Mouse (Mus musculus): ENCODE results near the gene Gpr62. TPM values are rescaled to one million over a fixed set of nuclear protein-coding genes. Genes with fewer than 3 reads are reported as not detected.

The Gpr62 gene
- polyA plus RNA-seq, 1 experiment from 2014 or later, result 0.15 TPM

DNA sequence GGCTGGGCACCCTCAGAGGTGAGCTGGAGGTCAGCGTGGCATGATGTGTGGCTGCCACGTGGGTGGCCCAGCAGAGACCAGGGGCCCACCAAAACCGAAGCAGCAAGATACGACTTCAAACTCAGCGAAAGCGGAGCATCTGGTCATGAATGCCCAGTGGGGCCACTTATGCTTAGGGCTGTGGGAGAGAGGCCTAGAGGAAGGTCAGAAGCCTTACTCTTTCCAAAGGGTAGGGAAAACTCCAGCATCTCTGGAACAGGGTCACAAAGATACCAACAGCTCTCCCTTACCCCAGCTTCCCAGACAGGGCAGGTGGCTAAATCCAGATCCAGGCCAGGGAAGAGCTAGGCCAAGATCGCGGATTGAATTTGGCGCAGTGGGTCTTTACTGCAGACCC is 8.6 kb downstream of the Gpr62 start:
- Histone ChIP-seq H3K36me3 (ENCODE audit: control insufficient read depth, insufficient read depth, low read length) (no peaks in the 10 kb centered on the region), H3K4me2 (replicated peaks; ENCODE audit: low read depth) (no peak overlapping the region), H3K9ac (ENCODE audit: low read length) (no peak overlapping the region), H3K4me3 (ENCODE audit: low read depth, low read length) (no peak overlapping the region), H3K27ac (replicated peaks) (peak overlapping the region; percentile 13; the same call in 1 of the 2 replicates), H3K27me3 (ENCODE audit: control insufficient read depth, insufficient read depth, low read length) (no peaks in the 10 kb centered on the region), H3K9me3 (ENCODE audit: control insufficient read depth, low read length) (no peaks in the 10 kb centered on the region), H3K4me1 (replicated peaks; ENCODE audit: control insufficient read depth, insufficient read depth) (peaks cover 12% of the 10 kb centered on the region; the same call in 1 of the 2 replicates)
- TF ChIP-seq EP300 (optimal IDR thresholded peaks at IDR 0.05) (no peak), CTCF (IDR thresholded peaks at IDR 0.05; ENCODE audit: low read depth) (no peak)
- DNase-seq (ENCODE audit: low spot score) (no peak), ATAC-seq (ENCODE audit: low FRiP score, low TSS enrichment) (no peak)
- WGBS, result 69% methylated on average over 9 of the region's 9 CpGs

DNA sequence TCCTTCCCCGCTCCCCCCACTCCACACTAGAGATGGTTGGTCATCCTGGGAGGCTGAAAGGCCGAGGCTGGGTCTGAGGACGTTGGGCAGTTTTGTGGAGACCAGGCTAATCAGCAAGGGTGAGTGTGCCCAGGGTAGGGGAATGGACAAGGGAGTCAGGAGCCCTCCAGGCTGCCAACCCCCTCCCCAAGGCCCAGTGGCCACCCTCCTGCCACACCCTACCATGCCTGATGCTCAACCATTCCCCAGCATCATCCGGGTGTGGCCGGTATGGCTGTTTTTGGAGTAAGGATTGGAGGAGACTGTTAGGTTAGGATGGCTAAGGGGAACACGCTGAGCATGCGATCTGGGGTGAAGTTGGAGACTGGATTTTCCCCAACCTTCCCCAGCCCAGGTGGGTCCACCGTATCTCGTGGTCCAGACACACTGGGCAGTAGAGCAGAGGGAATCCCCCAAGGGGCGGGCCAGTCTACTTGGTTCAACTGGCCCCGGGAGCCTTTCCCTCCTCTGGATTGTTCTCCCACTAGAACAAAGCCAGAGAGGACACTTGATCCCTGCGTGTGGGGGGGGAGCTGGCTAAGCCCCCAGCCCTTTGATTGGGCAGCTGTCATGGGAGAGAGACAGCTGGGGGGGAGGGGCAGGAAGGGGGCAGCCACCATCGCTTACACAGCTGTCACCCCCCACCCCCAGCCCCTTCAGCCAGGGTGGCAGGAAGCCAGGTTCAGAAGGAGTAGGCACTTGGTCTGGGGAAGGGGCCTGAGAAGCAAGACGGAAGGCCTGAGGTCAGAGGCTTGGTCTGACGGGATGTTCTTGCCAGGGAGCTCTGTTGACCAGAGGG is 9.2 kb downstream of the Gpr62 start:
- no peak overlapping the region for H3K4me3 ChIP-seq (ENCODE audit: low read depth, low read length)
- 44% methylated on average over 15 of the region's 15 CpGs for WGBS
- ATAC-seq (ENCODE audit: low FRiP score, low TSS enrichment), result no peak
- H3K4me2 ChIP-seq (replicated peaks; ENCODE audit: low read depth), result no peak overlapping the region
- H3K9ac ChIP-seq (ENCODE audit: low read length), result 0 out of 2 replicates have a peak overlapping the region, but pooled peaks have one; percentile 27
- no peaks in the 10 kb centered on the region for H3K27me3 ChIP-seq (ENCODE audit: control insufficient read depth, insufficient read depth, low read length)
- no peaks in the 10 kb centered on the region for H3K36me3 ChIP-seq (ENCODE audit: control insufficient read depth, insufficient read depth, low read length)
- peaks cover 12% of the 10 kb centered on the region; the same call in 1 of the 2 replicates for H3K4me1 ChIP-seq (replicated peaks; ENCODE audit: control insufficient read depth, insufficient read depth)
- peak overlapping the region; percentile 30; the same call in 1 of the 2 replicates for H3K27ac ChIP-seq (replicated peaks)
- no peak for DNase-seq (ENCODE audit: low spot score)
- TF ChIP-seq CTCF (IDR thresholded peaks at IDR 0.05; ENCODE audit: low read depth) (no peak), EP300 (optimal IDR thresholded peaks at IDR 0.05) (no peak)
- no peaks in the 10 kb centered on the region for H3K9me3 ChIP-seq (ENCODE audit: control insufficient read depth, low read length)

DNA sequence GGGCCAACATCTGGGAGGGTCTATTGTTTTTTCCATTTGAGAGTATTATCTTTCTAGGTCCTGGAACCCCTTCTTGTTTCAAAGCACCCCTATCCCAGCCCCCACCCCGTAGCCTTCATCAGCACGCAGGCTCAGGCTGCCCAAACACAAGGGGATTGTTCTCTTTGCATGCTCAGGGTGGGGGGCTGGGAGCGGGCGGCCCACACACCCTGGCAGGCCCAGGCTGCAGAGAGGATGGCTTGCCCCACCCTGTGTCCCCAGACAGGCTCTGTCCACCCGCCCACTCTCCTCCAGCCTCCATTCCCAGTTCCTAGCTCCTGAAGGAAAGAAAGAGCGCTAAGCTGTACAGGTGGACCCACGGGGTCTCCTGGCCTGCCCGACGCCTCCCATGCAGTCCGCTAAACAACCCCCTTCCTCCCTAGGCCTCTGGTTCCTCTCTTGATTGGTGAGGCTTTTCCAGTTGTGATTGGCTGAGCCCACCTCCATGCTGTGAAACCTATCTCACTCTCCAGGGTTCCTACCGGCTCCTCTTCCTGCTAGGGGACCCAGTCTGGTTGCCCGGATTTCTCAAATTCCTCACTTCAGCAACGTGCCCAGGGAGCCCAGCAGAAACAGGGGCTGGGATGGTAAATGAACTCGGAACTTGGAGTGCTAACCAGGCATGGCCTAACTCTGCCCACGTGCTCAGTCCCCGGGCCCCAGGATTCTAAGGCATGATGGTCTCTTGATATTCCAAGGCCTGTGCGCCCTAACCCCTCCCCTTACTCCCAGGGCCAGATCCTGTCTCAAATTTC is 10.7 kb downstream of the Gpr62 start:
- peak overlapping the region; percentile 61 for H3K4me3 ChIP-seq (ENCODE audit: low read depth, low read length)
- DNase-seq (ENCODE audit: low spot score), result no peak
- H3K27ac ChIP-seq (replicated peaks), result no peak overlapping the region
- no peak for ATAC-seq (ENCODE audit: low FRiP score, low TSS enrichment)
- H3K9ac ChIP-seq (ENCODE audit: low read length), result peak overlapping the region; percentile 72
- WGBS, result 23% methylated on average over 16 of the region's 17 CpGs
- TF ChIP-seq EP300 (optimal IDR thresholded peaks at IDR 0.05) (no peak), CTCF (IDR thresholded peaks at IDR 0.05; ENCODE audit: low read depth) (no peak)
- H3K4me2 ChIP-seq (replicated peaks; ENCODE audit: low read depth), result peak overlapping the region; percentile 78
- peaks cover 19% of the 10 kb centered on the region for H3K4me1 ChIP-seq (replicated peaks; ENCODE audit: control insufficient read depth, insufficient read depth)
- no peaks in the 10 kb centered on the region for H3K27me3 ChIP-seq (ENCODE audit: control insufficient read depth, insufficient read depth, low read length)
- H3K36me3 ChIP-seq (ENCODE audit: control insufficient read depth, insufficient read depth, low read length), result no peaks in the 10 kb centered on the region
- H3K9me3 ChIP-seq (ENCODE audit: control insufficient read depth, low read length), result no peaks in the 10 kb centered on the region

DNA sequence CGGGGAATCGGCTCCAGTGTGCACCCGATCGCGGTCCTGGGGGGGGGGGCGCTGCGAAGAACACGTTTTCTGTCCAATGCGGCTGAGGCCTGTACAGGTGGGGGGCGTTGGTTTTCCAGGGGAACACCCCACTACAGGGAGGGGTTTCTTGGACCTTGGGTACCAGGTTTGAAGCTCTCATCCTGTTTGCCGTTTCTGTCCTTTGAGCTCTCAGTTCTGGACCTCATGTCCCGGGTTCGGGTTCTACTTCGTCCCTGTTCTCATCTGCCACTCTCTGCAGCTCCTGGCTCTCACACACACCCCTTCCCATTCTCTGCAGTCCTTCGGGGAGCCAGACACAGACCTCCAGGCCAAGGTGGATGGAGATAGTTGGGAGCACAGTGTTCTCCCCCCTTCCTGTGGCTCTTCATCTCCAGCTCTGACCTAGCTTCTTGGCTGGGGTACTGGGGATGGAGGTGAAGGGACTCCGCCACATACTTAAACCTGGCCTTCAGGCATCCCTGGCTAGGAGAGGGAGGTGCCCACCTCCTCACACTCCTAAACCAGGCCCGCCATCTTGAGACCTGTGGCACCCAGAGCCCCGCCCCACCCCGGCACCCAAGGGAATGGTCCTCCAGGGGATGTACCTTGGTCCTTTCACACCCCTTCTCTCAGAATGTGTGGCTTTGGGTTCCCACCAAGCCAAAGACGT is 11.5 kb downstream of the Gpr62 start:
- H3K4me2 ChIP-seq (replicated peaks; ENCODE audit: low read depth), result peak overlapping the region; percentile 78

DNA sequence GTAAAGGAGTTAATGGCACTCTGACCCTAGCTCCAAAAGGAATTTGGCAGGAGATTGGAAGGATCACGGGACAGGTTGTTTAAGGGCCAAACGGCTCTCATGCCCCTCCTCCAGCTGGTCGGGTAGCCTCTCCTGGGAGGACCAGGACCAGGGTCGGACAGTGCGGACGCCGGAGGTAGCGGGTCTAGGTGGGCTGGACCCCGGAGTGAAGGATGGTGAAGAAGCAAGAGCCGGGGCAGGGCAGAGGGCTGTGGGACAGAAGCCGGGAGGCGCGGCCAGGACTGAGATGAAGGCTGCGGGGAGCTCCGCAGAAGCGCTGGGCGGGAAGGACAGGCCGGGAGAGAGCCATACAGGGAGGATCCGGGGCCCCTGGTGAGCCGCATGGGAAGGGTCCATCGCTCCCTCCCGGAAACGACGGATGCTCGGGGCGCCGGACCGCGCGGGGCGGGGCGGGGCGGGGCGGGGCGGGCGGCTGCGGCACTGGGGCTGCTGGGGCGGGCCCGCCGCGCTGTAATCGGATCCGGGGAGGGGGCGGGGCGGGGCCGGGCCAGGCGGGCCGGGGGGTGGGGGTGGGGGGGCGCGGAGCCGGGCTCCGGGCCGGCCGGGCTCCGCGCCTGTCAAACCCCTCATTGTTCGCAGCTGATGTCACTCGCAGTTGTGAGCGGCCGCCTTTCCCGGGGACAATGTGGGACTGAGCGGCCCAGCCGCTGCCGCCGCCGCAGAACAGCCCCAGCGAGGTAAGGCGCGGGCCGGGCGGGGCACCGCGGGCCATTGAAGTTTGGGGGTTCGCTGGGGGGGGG is 12.3 kb downstream of the Gpr62 start, which contains the start of gene Pcbp4:
Gene Pcbp4, plus strand, starts transcription at position 21 of the 800 bp plus-strand sequence.
- Histone ChIP-seq H3K4me1 (replicated peaks; ENCODE audit: control insufficient read depth, insufficient read depth) (peaks cover 25% of the 10 kb centered on the region), H3K9ac (ENCODE audit: low read length) (peak within 1 kb of the TSS; percentile 72), H3K27me3 (ENCODE audit: control insufficient read depth, insufficient read depth, low read length) (no peaks in the 10 kb centered on the region), H3K4me2 (replicated peaks; ENCODE audit: low read depth) (peak within 1 kb of the TSS; percentile 78), H3K9me3 (ENCODE audit: control insufficient read depth, low read length) (no peaks in the 10 kb centered on the region), H3K36me3 (ENCODE audit: control insufficient read depth, insufficient read depth, low read length) (no peaks in the 10 kb centered on the region), H3K4me3 (ENCODE audit: low read depth, low read length) (peak within 1 kb of the TSS; percentile 61), H3K27ac (replicated peaks) (peak within 1 kb of the TSS; percentile 65)
- WGBS, result under 1% methylated on average over 38 of the region's 74 CpGs
- peak; percentile 78 for DNase-seq (ENCODE audit: low spot score)
- TF ChIP-seq EP300 (optimal IDR thresholded peaks at IDR 0.05) (no peak), CTCF (IDR thresholded peaks at IDR 0.05; ENCODE audit: low read depth) (no peak)
- peak; percentile 68 for ATAC-seq (ENCODE audit: low FRiP score, low TSS enrichment)

More for the DNA sequence above, 11.5 kb downstream of the Gpr62 start:
- WGBS, result 7% methylated on average over 20 of the region's 20 CpGs
- ATAC-seq (ENCODE audit: low FRiP score, low TSS enrichment) (peak; percentile 7), DNase-seq (ENCODE audit: low spot score) (no peak)
- peak overlapping the region; percentile 65 for H3K27ac ChIP-seq (replicated peaks)
- peak overlapping the region; percentile 72 for H3K9ac ChIP-seq (ENCODE audit: low read length)
- H3K27me3 ChIP-seq (ENCODE audit: control insufficient read depth, insufficient read depth, low read length), result no peaks in the 10 kb centered on the region
- no peaks in the 10 kb centered on the region for H3K36me3 ChIP-seq (ENCODE audit: control insufficient read depth, insufficient read depth, low read length)
- TF ChIP-seq CTCF (IDR thresholded peaks at IDR 0.05; ENCODE audit: low read depth), result no peak
- no peak for TF ChIP-seq EP300 (optimal IDR thresholded peaks at IDR 0.05)
- H3K4me3 ChIP-seq (ENCODE audit: low read depth, low read length), result peak overlapping the region; percentile 61
- H3K4me1 ChIP-seq (replicated peaks; ENCODE audit: control insufficient read depth, insufficient read depth), result peaks cover 22% of the 10 kb centered on the region
- H3K9me3 ChIP-seq (ENCODE audit: control insufficient read depth, low read length), result no peaks in the 10 kb centered on the region

Measured in stomach, postnatal 0 days (tissue).